Mouse (Mus musculus): ENCODE measurements around the gene Rhcg. TPM values are rescaled to one million over a fixed set of nuclear protein-coding genes. Genes with fewer than 3 reads are reported as not detected.

Gene Rhcg
- polyA plus RNA-seq, 1 experiment from 2014 or later, result 0.97 TPM

- no peak overlapping the region for H3K4me3 ChIP-seq (ENCODE audit: low read depth, low read length)
- no peaks in the 10 kb centered on the region for H3K4me1 ChIP-seq (ENCODE audit: control insufficient read depth, insufficient read depth, low read length)
- H3K4me2 ChIP-seq (ENCODE audit: low read depth), result no peak overlapping the region
- DNase-seq (ENCODE audit: low spot score) (peak; percentile 52), ATAC-seq (ENCODE audit: insufficient read depth, low FRiP score, low TSS enrichment) (no peak)
- no peak overlapping the region for H3K27ac ChIP-seq (ENCODE audit: low read depth, low read length)
- peaks cover 19% of the 10 kb centered on the region for H3K27me3 ChIP-seq (ENCODE audit: control insufficient read depth, insufficient read depth, low read length)
- H3K9me3 ChIP-seq (ENCODE audit: control insufficient read depth, low read length), result no peaks in the 10 kb centered on the region
- no peaks in the 10 kb centered on the region for H3K36me3 ChIP-seq (ENCODE audit: control insufficient read depth, insufficient read depth, low read length)
- H3K9ac ChIP-seq (ENCODE audit: low read length), result no peak overlapping the region
- 12% methylated on average over 6 of the region's 6 CpGs for WGBS
Measured at GRCm38 (mm10) chr7:79612783-79613182, 4.7 kb downstream of the Rhcg start.

- Histone ChIP-seq H3K27ac (ENCODE audit: low read depth, low read length) (no peak overlapping the region), H3K9me3 (ENCODE audit: control insufficient read depth, low read length) (no peaks in the 10 kb centered on the region), H3K4me1 (ENCODE audit: control insufficient read depth, insufficient read depth, low read length) (no peaks in the 10 kb centered on the region), H3K9ac (ENCODE audit: low read length) (no peak overlapping the region), H3K27me3 (ENCODE audit: control insufficient read depth, insufficient read depth, low read length) (peaks cover 10% of the 10 kb centered on the region), H3K4me2 (ENCODE audit: low read depth) (no peak overlapping the region), H3K4me3 (ENCODE audit: low read depth, low read length) (no peak overlapping the region), H3K36me3 (ENCODE audit: control insufficient read depth, insufficient read depth, low read length) (no peaks in the 10 kb centered on the region)
- DNase-seq (ENCODE audit: low spot score) (no peak), ATAC-seq (ENCODE audit: insufficient read depth, low FRiP score, low TSS enrichment) (no peak)
- 78% methylated on average over 9 of the region's 9 CpGs for WGBS
Measured at GRCm38 (mm10) chr7:79611901-79612300, 5.6 kb downstream of the Rhcg start.

GRCm38 (mm10) chr7:79607263-79607921 is 10.1 kb downstream of the Rhcg start:
- ATAC-seq (ENCODE audit: insufficient read depth, low FRiP score, low TSS enrichment), result peak; percentile 76
- Histone ChIP-seq H3K9ac (ENCODE audit: low read length) (peak overlapping the region; percentile 41), H3K27ac (ENCODE audit: low read depth, low read length) (no peak overlapping the region), H3K4me1 (ENCODE audit: control insufficient read depth, insufficient read depth, low read length) (no peaks in the 10 kb centered on the region), H3K4me2 (ENCODE audit: low read depth) (peak overlapping the region; percentile 54), H3K27me3 (ENCODE audit: control insufficient read depth, insufficient read depth, low read length) (0 out of 2 replicates have a peak, but pooled peaks cover 2% of the 10 kb centered on the region), H3K4me3 (ENCODE audit: low read depth, low read length) (peak overlapping the region; percentile 29), H3K9me3 (ENCODE audit: control insufficient read depth, low read length) (no peaks in the 10 kb centered on the region), H3K36me3 (ENCODE audit: control insufficient read depth, insufficient read depth, low read length) (no peaks in the 10 kb centered on the region)
- peak; percentile 83 for DNase-seq (ENCODE audit: low spot score)
- WGBS, result 1% methylated on average over 24 of the region's 25 CpGs

- WGBS, result 38% methylated on average over 3 of the region's 3 CpGs
- H3K4me3 ChIP-seq (ENCODE audit: low read depth, low read length), result no peak overlapping the region
- peak overlapping the region; percentile 54 for H3K4me2 ChIP-seq (ENCODE audit: low read depth)
- ATAC-seq (ENCODE audit: insufficient read depth, low FRiP score, low TSS enrichment) (no peak; the same call in 1 of the 2 replicates), DNase-seq (ENCODE audit: low spot score) (no peak)
- no peaks in the 10 kb centered on the region for H3K36me3 ChIP-seq (ENCODE audit: control insufficient read depth, insufficient read depth, low read length)
- H3K9ac ChIP-seq (ENCODE audit: low read length), result no peak overlapping the region
- 0 out of 2 replicates have a peak, but pooled peaks cover 2% of the 10 kb centered on the region for H3K27me3 ChIP-seq (ENCODE audit: control insufficient read depth, insufficient read depth, low read length)
- H3K9me3 ChIP-seq (ENCODE audit: control insufficient read depth, low read length), result no peaks in the 10 kb centered on the region
- no peak overlapping the region for H3K27ac ChIP-seq (ENCODE audit: low read depth, low read length)
- no peaks in the 10 kb centered on the region for H3K4me1 ChIP-seq (ENCODE audit: control insufficient read depth, insufficient read depth, low read length)
Measured at GRCm38 (mm10) chr7:79606766-79607165, 10.7 kb downstream of the Rhcg start.

DNA sequence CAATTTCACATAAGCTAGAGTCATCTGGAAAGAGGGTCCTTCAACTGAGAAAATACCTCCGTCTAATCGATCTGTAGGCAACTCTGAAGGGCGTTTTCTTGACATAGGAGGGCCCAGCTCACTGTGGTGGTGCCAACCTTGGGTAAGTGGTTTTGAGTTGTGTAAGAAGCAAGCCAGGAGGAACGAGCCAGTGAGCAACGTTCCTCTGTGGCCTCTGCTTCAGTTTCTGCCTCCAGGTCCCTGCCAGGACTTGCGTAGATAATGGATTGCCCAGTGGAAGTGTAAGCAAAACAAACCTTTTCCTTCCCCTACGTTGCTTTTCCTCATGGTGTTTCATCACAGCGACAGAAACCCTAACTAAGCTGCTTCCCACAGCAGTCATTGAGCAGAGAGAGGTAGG is 15.5 kb downstream of the Rhcg start:
- Histone ChIP-seq H3K4me1 (ENCODE audit: control insufficient read depth, insufficient read depth, low read length) (no peaks in the 10 kb centered on the region), H3K9me3 (ENCODE audit: control insufficient read depth, low read length) (no peaks in the 10 kb centered on the region), H3K4me3 (ENCODE audit: low read depth, low read length) (no peak overlapping the region), H3K9ac (ENCODE audit: low read length) (no peak overlapping the region), H3K36me3 (ENCODE audit: control insufficient read depth, insufficient read depth, low read length) (no peaks in the 10 kb centered on the region), H3K27me3 (ENCODE audit: control insufficient read depth, insufficient read depth, low read length) (0 out of 2 replicates have a peak, but pooled peaks cover 2% of the 10 kb centered on the region), H3K4me2 (ENCODE audit: low read depth) (no peak overlapping the region), H3K27ac (ENCODE audit: low read depth, low read length) (no peak overlapping the region)
- no peak for ATAC-seq (ENCODE audit: insufficient read depth, low FRiP score, low TSS enrichment)
- DNase-seq (ENCODE audit: low spot score), result no peak
- WGBS, result 69% methylated on average over 8 of the region's 8 CpGs

DNA sequence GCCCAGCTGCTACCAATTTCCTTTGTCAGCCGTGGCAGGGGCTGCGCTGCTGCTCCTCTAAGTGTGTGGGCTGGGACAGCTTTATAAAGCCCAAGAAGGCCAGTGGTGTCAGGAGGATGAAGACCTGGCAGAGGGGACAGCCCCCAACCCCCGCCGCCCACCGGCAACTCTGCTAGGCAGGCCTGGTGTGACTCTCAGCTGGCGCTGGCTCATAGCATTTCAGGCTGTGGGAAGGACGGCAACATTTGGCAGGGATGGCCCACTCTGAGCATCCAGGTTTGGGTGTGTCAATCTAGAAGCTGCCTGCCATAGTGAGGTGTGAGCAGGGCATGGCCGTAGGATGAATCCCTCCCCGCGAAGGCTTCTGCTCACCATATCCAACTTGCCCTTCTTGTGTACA is 17.3 kb downstream of the Rhcg start:
- Histone ChIP-seq H3K27me3 (ENCODE audit: control insufficient read depth, insufficient read depth, low read length) (0 out of 2 replicates have a peak, but pooled peaks cover 2% of the 10 kb centered on the region), H3K4me2 (ENCODE audit: low read depth) (no peak overlapping the region), H3K9ac (ENCODE audit: low read length) (no peak overlapping the region), H3K36me3 (ENCODE audit: control insufficient read depth, insufficient read depth, low read length) (no peaks in the 10 kb centered on the region), H3K9me3 (ENCODE audit: control insufficient read depth, low read length) (no peaks in the 10 kb centered on the region), H3K4me3 (ENCODE audit: low read depth, low read length) (no peak overlapping the region), H3K27ac (ENCODE audit: low read depth, low read length) (no peak overlapping the region), H3K4me1 (ENCODE audit: control insufficient read depth, insufficient read depth, low read length) (no peaks in the 10 kb centered on the region)
- 83% methylated on average over 10 of the region's 10 CpGs for WGBS
- DNase-seq (ENCODE audit: low spot score), result no peak
- ATAC-seq (ENCODE audit: insufficient read depth, low FRiP score, low TSS enrichment), result no peak

DNA sequence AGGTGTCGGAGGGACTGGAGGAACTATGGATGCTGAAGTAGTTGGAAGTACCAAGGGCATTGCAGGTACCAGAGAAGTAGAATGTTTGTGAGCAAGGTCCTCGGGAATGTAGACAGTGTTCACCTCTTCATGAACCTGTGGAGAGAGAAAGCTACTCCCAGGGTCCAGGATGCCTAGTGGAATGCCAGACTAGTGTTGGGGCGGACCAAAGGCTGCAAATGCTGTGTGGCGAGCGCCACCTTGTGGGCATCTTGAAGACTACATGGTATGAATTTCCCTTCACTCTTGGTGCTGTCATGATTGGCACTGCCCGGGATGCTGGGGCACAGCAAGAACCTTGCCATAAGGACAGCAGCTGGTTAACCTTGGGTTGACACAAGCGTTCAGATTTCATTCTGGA is 22.6 kb downstream of the Rhcg start:
- no peaks in the 10 kb centered on the region for H3K36me3 ChIP-seq (ENCODE audit: control insufficient read depth, insufficient read depth, low read length)
- DNase-seq (ENCODE audit: low spot score), result peak; percentile 86
- H3K27ac ChIP-seq (ENCODE audit: low read depth, low read length), result no peak overlapping the region
- WGBS, result 12% methylated on average over 7 of the region's 7 CpGs
- H3K9ac ChIP-seq (ENCODE audit: low read length), result no peak overlapping the region
- H3K4me2 ChIP-seq (ENCODE audit: low read depth), result no peak overlapping the region
- no peak overlapping the region for H3K4me3 ChIP-seq (ENCODE audit: low read depth, low read length)
- H3K27me3 ChIP-seq (ENCODE audit: control insufficient read depth, insufficient read depth, low read length), result peaks cover 51% of the 10 kb centered on the region
- no peaks in the 10 kb centered on the region for H3K9me3 ChIP-seq (ENCODE audit: control insufficient read depth, low read length)
- peaks cover 12% of the 10 kb centered on the region for H3K4me1 ChIP-seq (ENCODE audit: control insufficient read depth, insufficient read depth, low read length)
- ATAC-seq (ENCODE audit: insufficient read depth, low FRiP score, low TSS enrichment), result peak; percentile 54; the same call in 1 of the 2 replicates

GRCm38 (mm10) chr7:79591812-79592731 is 25.4 kb downstream of the Rhcg start:
- Histone ChIP-seq H3K4me3 (ENCODE audit: low read depth, low read length) (peak overlapping the region; percentile 27), H3K36me3 (ENCODE audit: control insufficient read depth, insufficient read depth, low read length) (no peaks in the 10 kb centered on the region), H3K9ac (ENCODE audit: low read length) (peak overlapping the region; percentile 20), H3K4me2 (ENCODE audit: low read depth) (peak overlapping the region; percentile 42), H3K9me3 (ENCODE audit: control insufficient read depth, low read length) (no peaks in the 10 kb centered on the region), H3K4me1 (ENCODE audit: control insufficient read depth, insufficient read depth, low read length) (peaks cover 12% of the 10 kb centered on the region), H3K27me3 (ENCODE audit: control insufficient read depth, insufficient read depth, low read length) (peaks cover 59% of the 10 kb centered on the region), H3K27ac (ENCODE audit: low read depth, low read length) (peak overlapping the region; percentile 58)
- WGBS, result under 1% methylated on average over 42 of the region's 42 CpGs
- ATAC-seq (ENCODE audit: insufficient read depth, low FRiP score, low TSS enrichment) (peak; percentile 49), DNase-seq (ENCODE audit: low spot score) (peak; percentile 72)
